Mouse (Mus musculus): ENCODE measurements at regions not wholly inside any gene's neighbourhood (a gene's known extent, or its start where the extent isn't known, plus 50 kb on each side); places are given as distances from the start of the nearest gene placed in this dataset.

DNA sequence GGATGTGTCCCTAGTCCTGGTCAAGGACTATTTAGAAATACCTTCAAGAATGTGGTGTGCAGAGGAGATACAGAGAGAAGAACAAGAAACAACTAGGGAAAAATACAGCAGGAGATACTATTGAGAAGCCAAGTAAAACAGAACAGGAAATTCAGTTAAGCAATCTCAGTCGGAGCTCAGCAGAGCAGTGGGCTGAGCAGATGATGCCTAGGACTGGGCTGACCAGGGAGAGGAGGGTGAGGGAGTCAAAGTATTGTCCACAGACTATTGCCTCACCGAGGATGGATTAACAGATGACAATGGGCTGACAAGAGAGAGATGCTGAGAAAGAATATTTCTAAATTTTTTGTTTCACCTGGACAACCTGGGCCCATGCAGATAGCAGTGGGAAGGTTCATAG lies 181.4 kb upstream of the Mon1b start:
- TF ChIP-seq CTCF (IDR thresholded peaks at IDR 0.05) (no peak), EP300 (IDR thresholded peaks at IDR 0.05) (no peak)

Data from lung, postnatal 0 days (tissue).